Mouse (Mus musculus) limb, embryonic 11.5 days (tissue): ENCODE measurements around the gene Ror1. TPM values are rescaled to one million over a fixed set of nuclear protein-coding genes. Genes with fewer than 3 reads are reported as not detected.

Source experiments
- ATAC-seq: fragments of 200-750 bp; cut with Nextera tagmentation; 2 replicates; pipeline ENCODE4 v1.8.0; 2017; ENCODE audit warnings: low read depth; ENCODE audit not compliant: insufficient number of reproducible peaks, low FRiP score, low TSS enrichment
- DNase-seq: peaks from one replicate; pipeline ENCODE4 v3.0.0-alpha.2; 2015; ENCODE audit warnings: low spot score
- H3K27ac ChIP-seq: fragments of 300-500 bp; sonication (generic); replicated peaks from 2 replicates; pipeline ENCODE4 v1.5.1; 2014; ENCODE audit warnings: low read depth, mild to moderate bottlenecking, low read length
- H3K27me3 ChIP-seq: fragments of 300-500 bp; sonication (generic); 2 replicates; pipeline ENCODE4 v1.6.1; 2014; ENCODE audit warnings: mild to moderate bottlenecking, low read length, mixed read lengths; ENCODE audit not compliant: control insufficient read depth, insufficient read depth
- H3K36me3 ChIP-seq: fragments of 300-500 bp; sonication (generic); 2 replicates; pipeline ENCODE4 v1.6.1; 2014; ENCODE audit warnings: mild to moderate bottlenecking, low read length, moderate library complexity, mixed read lengths; ENCODE audit not compliant: control insufficient read depth, insufficient read depth
- H3K4me1 ChIP-seq: fragments of 300-500 bp; sonication (generic); 2 replicates; pipeline ENCODE4 v1.6.1; 2014; ENCODE audit warnings: low read length, mixed read lengths; ENCODE audit not compliant: control insufficient read depth, insufficient read depth
- H3K4me2 ChIP-seq: fragments of 300-500 bp; sonication (generic); 2 replicates; pipeline ENCODE4 v1.6.1; 2014; ENCODE audit warnings: low read depth, mild to moderate bottlenecking, moderate library complexity; ENCODE audit not compliant: severe bottlenecking
- H3K4me3 ChIP-seq: fragments of 300-500 bp; sonication (generic); 2 replicates; pipeline ENCODE4 v1.5.1; 2014; ENCODE audit warnings: low read depth, low read length
- H3K9ac ChIP-seq: fragments of 300-500 bp; sonication (generic); 2 replicates; pipeline ENCODE4 v1.6.1; 2014; ENCODE audit warnings: mild to moderate bottlenecking, low read length
- H3K9me3 ChIP-seq: fragments of 300-500 bp; sonication (generic); 2 replicates; pipeline ENCODE4 v1.6.1; 2016; ENCODE audit warnings: low read length; ENCODE audit not compliant: control insufficient read depth
- WGBS: fragments of 180-500 bp; shearing (Covaris S2); extraction: QIAGEN DNeasy Blood & Tissue Kit; methylation state at CpG from one replicate; pipeline ENCODE4 v1.1.7; 2014; 5-methylcytosine and 5-hydroxymethylcytosine counted together
- polyA plus RNA-seq: library from polyadenylated mRNA; unstranded; fragments of >200 nt; fragmentation: Nextera tagmentation; extraction: Ambion mirVana; gene quantifications from 2 replicates; pipeline ENCODE4 v1.2.1, GENCODE M21; 2014

Ror1 gene
- polyA plus RNA-seq, 1 experiment from 2014 or later: 12.6 TPM

DNA sequence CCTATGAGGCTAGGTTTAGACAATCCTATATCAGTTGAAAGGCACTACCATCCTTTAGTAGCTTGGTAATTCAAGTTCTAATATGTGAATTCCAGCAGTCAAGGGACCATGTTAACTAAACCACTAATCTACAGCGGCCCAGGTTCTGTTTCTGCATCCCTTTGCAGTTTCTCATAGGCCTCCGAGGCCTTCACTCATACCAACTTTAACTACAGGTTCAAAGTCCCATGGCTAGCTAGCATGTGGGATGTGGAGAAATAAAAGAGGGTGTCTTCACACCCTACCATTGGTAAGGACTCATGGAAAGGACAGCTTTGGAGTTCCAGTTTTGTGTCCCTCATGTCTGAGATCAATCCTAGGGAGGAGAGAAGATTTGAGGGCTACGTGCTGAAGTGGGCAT is 60.1 kb downstream of the Ror1 start:
- Histone ChIP-seq H3K9me3 (no peaks in the 10 kb centered on the region), H3K4me1 (peaks cover 10% of the 10 kb centered on the region; the same call in 1 of the 2 replicates), H3K4me2 (no peak overlapping the region), H3K27ac (0 out of 2 replicates have a peak overlapping the region, but pooled peaks have one; percentile 12), H3K9ac (no peak overlapping the region), H3K27me3 (no peaks in the 10 kb centered on the region), H3K4me3 (no peak overlapping the region), H3K36me3 (no peaks in the 10 kb centered on the region)
- DNase-seq: no peak
- 73% methylated on average over 3 of the region's 3 CpGs for WGBS
- ATAC-seq: no peak

GRCm38 (mm10) chr4:100158401-100158800 is 62.8 kb downstream of the Ror1 start:
- Histone ChIP-seq H3K4me2 (no peak overlapping the region), H3K9me3 (no peaks in the 10 kb centered on the region), H3K4me3 (no peak overlapping the region), H3K27ac (no peak overlapping the region), H3K36me3 (no peaks in the 10 kb centered on the region), H3K9ac (no peak overlapping the region), H3K27me3 (no peaks in the 10 kb centered on the region), H3K4me1 (peaks cover 10% of the 10 kb centered on the region; the same call in 1 of the 2 replicates)
- WGBS: 83% methylated on average over 5 of the region's 5 CpGs
- no peak for DNase-seq
- ATAC-seq: no peak

GRCm38 (mm10) chr4:100160156-100160555 is 64.6 kb downstream of the Ror1 start:
- H3K36me3 ChIP-seq: no peaks in the 10 kb centered on the region
- H3K27me3 ChIP-seq: no peaks in the 10 kb centered on the region
- no peak overlapping the region for H3K4me3 ChIP-seq
- DNase-seq: no peak
- H3K27ac ChIP-seq: no peak overlapping the region
- ATAC-seq: no peak
- no peaks in the 10 kb centered on the region for H3K9me3 ChIP-seq
- H3K4me1 ChIP-seq: peaks cover 10% of the 10 kb centered on the region; the same call in 1 of the 2 replicates
- H3K9ac ChIP-seq: no peak overlapping the region
- no peak overlapping the region for H3K4me2 ChIP-seq

- H3K4me3 ChIP-seq: no peak overlapping the region
- WGBS: 82% methylated on average over 7 of the region's 7 CpGs
- H3K36me3 ChIP-seq: no peaks in the 10 kb centered on the region
- no peaks in the 10 kb centered on the region for H3K9me3 ChIP-seq
- DNase-seq (no peak), ATAC-seq (no peak)
- H3K27me3 ChIP-seq: no peaks in the 10 kb centered on the region
- H3K27ac ChIP-seq: no peak overlapping the region
- no peak overlapping the region for H3K9ac ChIP-seq
- H3K4me2 ChIP-seq: no peak overlapping the region
- peaks cover 18% of the 10 kb centered on the region for H3K4me1 ChIP-seq
Measured at GRCm38 (mm10) chr4:100165790-100166189, 70.2 kb downstream of the Ror1 start.

- peaks cover 26% of the 10 kb centered on the region for H3K4me1 ChIP-seq
Measured at GRCm38 (mm10) chr4:100166871-100167270, 71.3 kb downstream of the Ror1 start.

GRCm38 (mm10) chr4:100169683-100170082 is 74.1 kb downstream of the Ror1 start:
- Histone ChIP-seq H3K9me3 (no peaks in the 10 kb centered on the region), H3K9ac (no peak overlapping the region), H3K27ac (peak overlapping the region; percentile 1; the same call in 1 of the 2 replicates), H3K4me2 (0 out of 2 replicates have a peak overlapping the region, but pooled peaks have one; percentile 14), H3K4me3 (no peak overlapping the region), H3K4me1 (peaks cover 26% of the 10 kb centered on the region), H3K27me3 (no peaks in the 10 kb centered on the region), H3K36me3 (no peaks in the 10 kb centered on the region)
- peak; percentile 28 for DNase-seq
- no peak for ATAC-seq
- WGBS: 59% methylated on average over 5 of the region's 5 CpGs

More at GRCm38 (mm10) chr4:100166871-100167270, 71.3 kb downstream of the Ror1 start:
- H3K27ac ChIP-seq: no peak overlapping the region
- no peaks in the 10 kb centered on the region for H3K27me3 ChIP-seq
- H3K36me3 ChIP-seq: no peaks in the 10 kb centered on the region
- H3K4me3 ChIP-seq: no peak overlapping the region
- H3K9ac ChIP-seq: no peak overlapping the region
- no peak for ATAC-seq
- 65% methylated on average over 3 of the region's 3 CpGs for whole genome bisulfite sequencing
- no peak overlapping the region for H3K4me2 ChIP-seq
- no peaks in the 10 kb centered on the region for H3K9me3 ChIP-seq
- no peak for DNase-seq

DNA sequence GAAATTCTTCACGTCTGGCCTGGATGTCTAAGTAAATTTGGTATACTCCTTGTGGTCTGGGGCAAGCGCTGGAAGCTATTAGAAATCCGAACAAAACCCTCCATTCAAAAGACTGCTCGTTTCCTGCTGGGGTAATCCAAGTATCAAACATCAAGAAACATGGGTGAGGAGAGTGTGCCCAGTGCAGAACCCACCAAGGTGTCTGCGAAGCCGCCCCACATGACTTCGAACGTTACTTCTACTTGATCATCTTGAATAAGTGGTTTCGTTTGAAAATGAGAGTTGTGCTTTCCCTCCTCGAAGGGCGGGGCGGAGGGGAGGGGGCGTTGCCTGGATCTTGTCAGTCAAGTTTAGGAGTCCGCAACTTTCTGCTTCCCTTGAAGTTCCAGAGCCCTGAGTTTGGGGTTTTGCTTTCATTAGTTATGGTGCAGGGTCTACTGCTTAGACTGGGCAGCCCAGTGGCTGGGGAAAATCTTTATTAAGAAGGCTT is 74.6 kb downstream of the Ror1 start:
- Histone ChIP-seq H3K27ac (peak overlapping the region; percentile 1; the same call in 1 of the 2 replicates), H3K9me3 (no peaks in the 10 kb centered on the region), H3K27me3 (no peaks in the 10 kb centered on the region), H3K4me2 (peak overlapping the region; percentile 14; the same call in 1 of the 2 replicates), H3K36me3 (no peaks in the 10 kb centered on the region), H3K4me3 (no peak overlapping the region), H3K4me1 (peaks cover 26% of the 10 kb centered on the region), H3K9ac (no peak overlapping the region; the same call in 1 of the 2 replicates)
- WGBS: 25% methylated on average over 14 of the region's 14 CpGs
- no peak for ATAC-seq
- peak; percentile 80 for DNase-seq

- Histone ChIP-seq H3K9ac (no peak overlapping the region), H3K27me3 (no peaks in the 10 kb centered on the region), H3K36me3 (no peaks in the 10 kb centered on the region), H3K4me3 (no peak overlapping the region), H3K27ac (no peak overlapping the region), H3K4me1 (peaks cover 25% of the 10 kb centered on the region), H3K4me2 (no peak overlapping the region; the same call in 1 of the 2 replicates), H3K9me3 (no peaks in the 10 kb centered on the region)
- DNase-seq (peak; percentile 28), ATAC-seq (no peak)
- WGBS: 31% methylated on average over 5 of the region's 5 CpGs
Measured at GRCm38 (mm10) chr4:100170743-100171142, 75.2 kb downstream of the Ror1 start.

DNA sequence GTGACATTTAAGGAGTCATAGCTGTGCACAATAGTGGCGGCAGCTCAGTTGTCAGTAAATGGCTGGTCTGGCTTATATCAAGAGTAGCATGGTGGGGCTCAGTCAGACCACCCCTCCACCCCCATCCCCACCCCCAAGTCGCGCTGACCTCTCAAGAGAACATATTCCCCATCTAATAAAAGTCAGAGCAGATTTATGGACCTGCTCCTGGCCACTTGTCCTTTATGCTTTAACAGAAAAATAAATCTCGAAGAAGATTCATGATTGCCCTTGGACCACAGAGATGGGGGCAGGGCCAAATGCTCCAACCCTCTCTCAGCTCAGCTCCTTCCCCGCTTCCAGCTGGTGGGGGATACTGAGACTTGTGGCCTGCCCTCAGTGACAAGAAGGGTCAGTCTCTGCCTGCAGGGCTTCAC is 75.9 kb downstream of the Ror1 start:
- 8% methylated on average over 5 of the region's 5 CpGs for WGBS
- ATAC-seq (peak; percentile 77), DNase-seq (peak; percentile 65)
- Histone ChIP-seq H3K9me3 (no peaks in the 10 kb centered on the region), H3K4me2 (no peak overlapping the region), H3K9ac (no peak overlapping the region), H3K4me1 (peaks cover 23% of the 10 kb centered on the region), H3K4me3 (no peak overlapping the region), H3K36me3 (no peaks in the 10 kb centered on the region), H3K27me3 (no peaks in the 10 kb centered on the region), H3K27ac (no peak overlapping the region)
